Mouse (Mus musculus) G1E (cell line): ENCODE results near the gene Wfdc3.

ENCODE experiments used
- CTCF ChIP-seq: IDR thresholded peaks from 2 replicates; pipeline ENCODE4 v1.5.1; 2012; ENCODE audit warnings: low read depth, low read length, inconsistent platforms, mixed read lengths
- POLR2AphosphoS5 ChIP-seq: IDR thresholded peaks from 2 replicates; pipeline ENCODE4 v1.6.1; 2012; ENCODE audit warnings: low read depth, low read length, inconsistent platforms; ENCODE audit not compliant: insufficient replicate concordance
- TAL1 ChIP-seq: conservative IDR thresholded peaks from 2 replicates; pipeline ENCODE4 v1.6.1; 2012; ENCODE audit warnings: low read depth, low read length, inconsistent platforms, mixed read lengths

DNA sequence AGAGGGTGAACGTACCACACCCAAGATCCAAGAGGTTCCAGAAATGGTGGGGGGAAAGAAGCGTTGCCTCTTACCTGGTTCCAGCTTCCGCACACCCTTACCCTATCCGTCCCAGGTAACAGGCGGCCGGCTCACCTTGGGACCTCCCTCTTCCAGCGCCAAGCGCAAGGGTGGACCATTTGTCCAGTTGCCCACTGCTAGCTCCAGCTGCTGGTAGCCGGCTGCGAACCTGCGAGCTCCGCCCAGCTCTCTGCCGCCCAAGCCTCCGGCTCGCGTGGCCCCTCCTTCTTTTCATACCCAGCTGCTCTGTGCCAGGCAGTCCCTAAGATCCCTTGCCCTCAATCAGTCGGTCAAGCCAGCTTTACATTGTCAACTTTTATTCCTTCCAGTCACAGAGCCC lies 31.1 kb upstream of the Wfdc3 start:
- TF ChIP-seq POLR2AphosphoS5: no peak
- TF ChIP-seq CTCF: no peak
- TF ChIP-seq TAL1: no peak
